Mouse (Mus musculus) heart, embryonic 16.5 days (tissue): ENCODE measurements around the gene Kmt5a. TPM values are rescaled to one million over a fixed set of nuclear protein-coding genes. Genes with fewer than 3 reads are reported as not detected.
"Not testable (repeated sequence)": the region's sequence is repeated elsewhere in the genome, so short reads cannot be mapped to it uniquely, and the experiment has no call there.

ENCODE experiments used
- ATAC-seq: fragments of 200-750 bp; cut with Nextera tagmentation; replicated peaks from 2 replicates; pipeline ENCODE4 v1.8.0; 2017; ENCODE audit warnings: moderate number of reproducible peaks; ENCODE audit not compliant: insufficient read depth, low FRiP score; ENCODE audit errors: extremely low read depth
- H3K27ac ChIP-seq: fragments of 300-500 bp; sonication (generic); 2 replicates; pipeline ENCODE4 v1.5.1; 2014; ENCODE audit warnings: mild to moderate bottlenecking, low read length, control low read depth, moderate library complexity
- H3K27me3 ChIP-seq: fragments of 300-500 bp; sonication (generic); 2 replicates; pipeline ENCODE4 v1.6.1; 2014; ENCODE audit warnings: low read length, mixed read lengths; ENCODE audit not compliant: control insufficient read depth, insufficient read depth
- H3K36me3 ChIP-seq: fragments of 300-500 bp; sonication (generic); 2 replicates; pipeline ENCODE4 v1.6.1; 2014; ENCODE audit not compliant: control insufficient read depth, insufficient read depth
- H3K4me1 ChIP-seq: fragments of 300-500 bp; sonication (generic); 2 replicates; pipeline ENCODE4 v1.6.1; 2014; ENCODE audit warnings: low read length, mixed read lengths; ENCODE audit not compliant: control insufficient read depth, insufficient read depth
- H3K4me2 ChIP-seq: fragments of 300-500 bp; sonication (generic); 2 replicates; pipeline ENCODE4 v1.6.1; 2014; ENCODE audit warnings: low read depth, mild to moderate bottlenecking, control low read depth, low read length
- H3K4me3 ChIP-seq: fragments of 300-500 bp; sonication (generic); 2 replicates; pipeline ENCODE4 v1.5.1; 2014; ENCODE audit warnings: mild to moderate bottlenecking, control low read depth, low read length
- H3K9ac ChIP-seq: fragments of 300-500 bp; sonication (generic); 2 replicates; pipeline ENCODE4 v1.6.1; 2014; ENCODE audit warnings: low read length, control low read depth
- H3K9me3 ChIP-seq: fragments of 300-500 bp; sonication (generic); replicated peaks from 2 replicates; pipeline ENCODE4 v1.6.1; 2016; ENCODE audit warnings: low read length; ENCODE audit not compliant: control insufficient read depth
- WGBS: fragments of 180-500 bp; shearing (Covaris S2); extraction: QIAGEN DNeasy Blood & Tissue Kit; methylation state at CpG from one replicate; pipeline ENCODE4 v1.1.7; 2014; 5-methylcytosine and 5-hydroxymethylcytosine counted together
- polyA plus RNA-seq: library from polyadenylated mRNA; unstranded; fragments of >200 nt; fragmentation: Nextera tagmentation; extraction: Ambion mirVana; gene quantifications from 2 replicates; pipeline ENCODE4 v1.2.1, GENCODE M21; 2015

Gene Kmt5a
- polyA plus RNA-seq, 1 experiment from 2014 or later = 30.4 TPM

DNA sequence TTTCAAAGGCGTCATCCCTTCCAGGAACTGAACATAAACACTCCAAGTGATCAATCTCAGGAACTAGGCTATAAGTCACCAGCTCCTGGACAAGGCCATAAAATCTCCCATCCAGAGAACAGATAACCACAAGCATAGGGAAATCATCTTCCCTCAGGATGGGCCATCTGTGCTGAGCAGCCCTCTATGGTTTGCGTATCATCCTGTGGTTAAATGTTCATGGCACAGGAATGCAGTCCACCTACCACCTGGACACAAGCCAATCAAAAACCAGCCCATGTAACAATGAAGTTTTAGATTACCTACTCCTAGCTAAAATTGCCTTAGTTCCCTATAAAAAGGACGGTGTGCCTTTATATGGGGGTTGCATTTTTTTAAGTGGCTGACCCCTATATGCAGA lies 49.2 kb downstream of the Kmt5a start:
- Histone ChIP-seq H3K4me3 (no peak overlapping the region), H3K9ac (no peak overlapping the region), H3K36me3 (peaks cover 17% of the 10 kb centered on the region), H3K9me3 (no peaks in the 10 kb centered on the region), H3K4me1 (peaks cover 7% of the 10 kb centered on the region), H3K4me2 (no peak overlapping the region), H3K27me3 (no peaks in the 10 kb centered on the region), H3K27ac (no peak overlapping the region)
- no peak for ATAC-seq
- 92% methylated on average over 3 of the region's 3 CpGs for WGBS

DNA sequence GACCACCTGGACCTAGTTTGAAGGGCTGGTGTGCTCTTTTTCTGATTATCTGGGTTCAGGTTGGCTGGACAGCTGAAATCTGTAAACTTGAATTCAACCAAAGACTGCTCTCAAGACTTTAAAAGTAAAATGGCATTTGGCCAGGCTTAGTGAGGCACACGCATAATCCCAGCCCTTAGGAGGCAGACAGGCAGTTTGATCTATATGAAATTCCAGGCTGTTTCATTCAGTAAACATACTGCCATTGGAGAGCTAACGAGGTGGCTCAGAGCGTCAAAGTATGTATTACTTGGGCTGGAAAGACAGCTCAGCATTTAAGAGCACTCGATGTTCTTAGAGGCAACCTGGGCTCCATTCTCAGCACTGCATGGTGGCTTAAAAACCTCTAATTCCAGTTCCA lies 52.0 kb downstream of the Kmt5a start:
- Histone ChIP-seq H3K9ac (no peak overlapping the region), H3K4me2 (no peak overlapping the region), H3K27me3 (no peaks in the 10 kb centered on the region), H3K27ac (no peak overlapping the region), H3K36me3 (peaks cover 17% of the 10 kb centered on the region), H3K9me3 (no peaks in the 10 kb centered on the region), H3K4me3 (no peak overlapping the region), H3K4me1 (no peaks in the 10 kb centered on the region)
- 85% methylated on average over 4 of the region's 4 CpGs for WGBS
- ATAC-seq = no peak

DNA sequence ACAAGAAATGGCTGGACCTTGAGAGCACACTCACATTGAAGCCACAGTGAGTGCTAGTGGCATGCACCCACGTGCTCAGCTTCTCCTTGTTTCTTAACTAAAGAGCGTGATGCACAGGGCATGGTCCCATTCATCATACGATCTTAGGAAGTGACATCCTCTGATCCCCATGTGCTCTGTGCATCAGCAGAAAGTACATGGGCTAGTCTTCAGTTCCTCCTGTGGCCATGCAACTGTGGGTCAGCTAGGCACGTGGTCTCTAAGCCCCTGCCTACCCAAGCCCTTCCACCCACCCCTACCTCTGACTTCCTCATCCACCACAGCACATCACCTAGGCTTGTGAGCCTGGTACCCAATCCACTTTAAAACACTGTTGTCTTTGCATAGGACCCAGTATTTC lies 52.9 kb downstream of the Kmt5a start:
- peaks cover 17% of the 10 kb centered on the region for H3K36me3 ChIP-seq

DNA sequence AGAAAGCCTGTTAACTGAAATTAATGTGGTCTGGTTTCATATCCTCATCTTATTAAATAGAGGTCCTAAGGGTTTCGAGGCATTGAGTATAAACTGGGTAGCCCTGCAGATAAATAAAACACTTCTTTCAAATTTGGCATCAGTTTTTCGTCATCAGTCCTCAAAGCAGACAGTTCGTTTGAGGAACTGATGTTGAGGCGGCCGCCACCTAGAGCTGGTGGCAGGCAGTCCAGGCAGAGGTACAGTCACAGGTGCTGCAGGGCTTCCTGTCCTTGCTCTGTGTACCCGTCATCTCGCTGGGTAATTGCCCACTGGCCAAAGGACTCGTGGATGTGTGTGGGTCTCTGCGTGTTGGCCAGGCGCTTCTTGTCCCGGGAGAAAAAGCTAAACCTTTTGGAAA lies 53.7 kb downstream of the Kmt5a start:
- peaks cover 7% of the 10 kb centered on the region for H3K4me1 ChIP-seq
- H3K9me3 ChIP-seq = no peaks in the 10 kb centered on the region
- no peaks in the 10 kb centered on the region for H3K27me3 ChIP-seq
- H3K4me2 ChIP-seq = no peak overlapping the region
- H3K36me3 ChIP-seq = peaks cover 17% of the 10 kb centered on the region
- H3K27ac ChIP-seq = no peak overlapping the region
- no peak overlapping the region for H3K9ac ChIP-seq
- no peak overlapping the region for H3K4me3 ChIP-seq
- ATAC-seq = no peak
- whole genome bisulfite sequencing = 88% methylated on average over 11 of the region's 11 CpGs

More for the DNA sequence above, 52.9 kb downstream of the Kmt5a start:
- H3K9ac ChIP-seq = no peak overlapping the region
- no peaks in the 10 kb centered on the region for H3K27me3 ChIP-seq
- WGBS = 75% methylated on average over 4 of the region's 4 CpGs
- H3K9me3 ChIP-seq = no peaks in the 10 kb centered on the region
- H3K4me3 ChIP-seq = no peak overlapping the region
- H3K4me2 ChIP-seq = no peak overlapping the region
- H3K4me1 ChIP-seq = no peaks in the 10 kb centered on the region
- no peak for ATAC-seq
- no peak overlapping the region for H3K27ac ChIP-seq

DNA sequence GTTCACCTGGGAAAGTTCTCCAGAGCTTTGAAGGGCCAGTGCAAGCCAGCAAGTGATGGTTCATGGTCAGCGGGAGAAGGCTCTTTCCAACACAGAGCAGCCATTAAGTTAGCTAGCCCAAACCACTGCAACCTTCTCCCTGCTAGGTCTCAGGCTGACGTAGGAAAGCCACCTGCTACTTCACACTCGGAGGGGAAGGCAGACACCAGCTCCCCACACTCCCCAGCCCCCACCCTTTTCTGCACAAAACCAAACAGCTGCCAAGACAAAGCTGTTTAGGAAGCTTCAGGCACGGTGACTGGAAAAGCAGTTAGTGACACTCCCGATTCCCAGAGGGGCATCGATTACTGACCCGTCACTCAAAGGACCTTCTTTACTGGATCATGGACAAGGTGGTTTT lies 55.8 kb downstream of the Kmt5a start:
- Histone ChIP-seq H3K27me3 (no peaks in the 10 kb centered on the region), H3K27ac (no peak overlapping the region), H3K9me3 (no peaks in the 10 kb centered on the region), H3K4me3 (no peak overlapping the region), H3K4me1 (peaks cover 18% of the 10 kb centered on the region), H3K36me3 (peaks cover 20% of the 10 kb centered on the region), H3K4me2 (no peak overlapping the region), H3K9ac (no peak overlapping the region)
- ATAC-seq = no peak
- 65% methylated on average over 7 of the region's 7 CpGs for WGBS

DNA sequence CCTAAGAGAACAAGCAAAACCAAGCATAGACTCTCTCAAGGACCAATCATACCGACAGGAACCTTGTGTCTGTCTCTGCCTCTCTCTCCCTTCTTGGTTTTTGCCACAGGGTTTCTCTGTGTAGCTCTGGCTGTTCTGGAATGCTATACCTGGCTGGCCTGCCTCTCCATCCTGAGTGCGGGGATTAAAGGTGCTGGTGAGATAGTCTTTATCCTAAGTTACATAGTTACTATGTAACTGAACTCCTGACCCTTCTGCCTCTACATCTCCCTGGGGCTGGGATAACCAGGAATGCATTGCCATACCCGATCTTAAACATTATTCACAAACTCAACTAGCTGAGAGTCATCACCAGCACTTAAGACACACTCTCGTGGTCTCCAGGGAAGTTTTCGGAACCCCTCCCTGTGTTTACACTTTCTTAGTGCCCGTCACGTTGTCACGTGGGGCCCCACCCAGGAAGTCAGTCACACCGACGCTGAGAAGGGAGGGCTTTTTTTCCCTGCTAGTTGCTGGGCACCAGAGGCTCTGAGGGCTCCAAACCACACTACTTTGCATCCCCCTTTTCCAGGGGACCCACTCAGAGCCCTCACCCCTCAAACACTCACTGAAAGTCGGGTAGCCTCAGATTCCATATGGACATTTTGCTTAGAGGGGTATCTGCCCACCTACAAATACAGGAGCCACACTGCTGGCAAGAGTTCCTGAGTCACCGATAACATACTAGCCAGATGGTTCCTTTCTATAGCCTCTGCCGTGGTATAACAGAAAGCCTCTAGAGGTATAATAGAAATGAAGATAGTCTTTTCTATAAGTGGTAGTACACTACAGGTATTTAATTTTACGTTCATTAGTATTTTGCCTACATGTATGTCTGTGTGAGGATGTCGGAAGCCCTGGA lies 57.1 kb downstream of the Kmt5a start:
- Histone ChIP-seq H3K27ac (no peak overlapping the region), H3K36me3 (peaks cover 21% of the 10 kb centered on the region), H3K4me1 (peaks cover 18% of the 10 kb centered on the region), H3K4me3 (no peak overlapping the region), H3K27me3 (no peaks in the 10 kb centered on the region), H3K9me3 (no peaks in the 10 kb centered on the region), H3K4me2 (no peak overlapping the region), H3K9ac (no peak overlapping the region)
- 66% methylated on average over 15 of the region's 15 CpGs for WGBS
- ATAC-seq = no peak

DNA sequence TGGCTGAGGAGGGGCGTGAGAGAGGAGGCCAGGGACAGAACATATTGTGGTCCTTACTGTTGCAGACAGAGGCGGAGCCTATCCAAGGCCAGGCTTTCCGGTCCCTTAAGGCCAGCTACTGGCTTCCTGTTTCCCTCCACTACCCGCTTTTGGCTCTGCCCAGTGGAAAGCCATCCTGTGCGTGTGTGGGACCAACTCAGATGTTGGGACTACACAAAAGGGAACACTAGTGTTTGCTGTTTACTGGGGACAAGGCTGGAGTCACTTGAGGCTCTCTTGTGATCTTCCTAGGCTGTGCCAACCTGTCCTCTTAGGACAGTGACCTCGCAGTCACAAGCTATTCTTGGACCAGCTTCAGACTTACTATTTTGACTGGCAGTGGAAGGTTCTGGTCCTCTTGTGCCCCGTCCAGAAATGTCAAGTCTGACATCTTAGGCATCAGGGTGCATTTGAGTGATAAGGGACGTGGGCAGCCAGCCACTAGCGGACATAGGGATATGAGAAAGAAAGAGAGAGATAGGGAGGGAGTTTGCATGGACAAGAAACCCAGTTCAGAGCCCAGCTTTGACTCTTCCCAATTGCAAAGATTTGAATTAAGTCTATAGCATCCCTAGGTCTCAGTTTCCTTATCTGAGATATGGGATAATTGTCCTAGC lies 58.6 kb downstream of the Kmt5a start:
- no peak overlapping the region for H3K9ac ChIP-seq
- no peaks in the 10 kb centered on the region for H3K27me3 ChIP-seq
- WGBS = 28% methylated on average over 9 of the region's 9 CpGs
- no peak overlapping the region for H3K4me2 ChIP-seq
- no peaks in the 10 kb centered on the region for H3K9me3 ChIP-seq
- no peak overlapping the region for H3K4me3 ChIP-seq
- peak overlapping the region; percentile 75 for H3K27ac ChIP-seq
- peaks cover 18% of the 10 kb centered on the region for H3K4me1 ChIP-seq
- peak; percentile 79 for ATAC-seq
- H3K36me3 ChIP-seq = peaks cover 14% of the 10 kb centered on the region

DNA sequence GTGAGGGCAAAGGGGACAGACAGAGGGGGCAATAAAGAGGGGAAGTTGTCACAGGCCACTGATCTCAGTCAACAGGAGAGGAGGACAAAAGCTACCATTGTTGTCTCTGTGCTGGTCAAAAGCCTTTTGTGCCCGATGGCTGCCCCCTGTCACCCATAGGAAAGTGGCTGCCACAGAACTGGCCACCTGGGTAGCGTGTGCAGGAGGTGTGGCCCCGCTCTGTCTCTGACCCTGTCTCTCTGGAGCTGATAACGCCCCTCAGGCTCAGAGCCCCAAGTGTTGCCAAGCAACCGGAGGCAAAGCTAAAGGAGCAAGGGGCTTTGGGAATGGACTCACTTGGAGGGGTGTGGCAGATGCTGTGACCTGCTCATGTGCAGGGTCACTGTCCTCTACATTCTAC lies 59.3 kb downstream of the Kmt5a start:
- no peaks in the 10 kb centered on the region for H3K9me3 ChIP-seq
- no peak overlapping the region for H3K4me2 ChIP-seq
- no peak overlapping the region for H3K9ac ChIP-seq
- H3K27me3 ChIP-seq = no peaks in the 10 kb centered on the region
- WGBS = 34% methylated on average over 5 of the region's 5 CpGs
- H3K36me3 ChIP-seq = peaks cover 18% of the 10 kb centered on the region
- ATAC-seq = no peak
- H3K4me1 ChIP-seq = peaks cover 18% of the 10 kb centered on the region
- H3K4me3 ChIP-seq = no peak overlapping the region
- H3K27ac ChIP-seq = peak overlapping the region; percentile 75

DNA sequence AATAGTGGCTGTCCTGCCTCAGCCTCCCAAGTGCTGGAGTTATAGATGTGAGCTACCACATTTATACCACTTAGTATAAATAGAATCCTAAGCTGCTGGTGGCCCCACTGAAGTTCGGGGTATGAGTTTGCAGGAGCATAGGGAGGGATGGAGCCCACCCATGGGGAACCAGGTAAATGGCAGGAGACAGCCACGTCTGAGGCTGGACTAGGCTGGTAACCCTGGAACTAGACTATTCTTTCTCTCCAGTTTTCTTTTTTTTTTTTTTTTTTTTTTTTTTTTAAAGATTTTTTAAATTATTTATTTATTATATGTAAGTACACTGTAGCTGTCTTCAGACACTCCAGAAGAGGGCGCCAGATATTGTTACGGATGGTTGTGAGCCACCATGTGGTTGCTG lies 60.3 kb downstream of the Kmt5a start:
- Histone ChIP-seq H3K4me1 (peaks cover 18% of the 10 kb centered on the region), H3K36me3 (peaks cover 21% of the 10 kb centered on the region)
- ATAC-seq, H3K27ac ChIP-seq, H3K9ac ChIP-seq, H3K4me2 ChIP-seq, H3K9me3 ChIP-seq, H3K4me3 ChIP-seq, H3K27me3 ChIP-seq: not testable (repeated sequence)
- WGBS = 87% methylated on average over 2 of the region's 4 CpGs
